Mouse (Mus musculus) left cerebral cortex, adult 6 months (tissue): ENCODE results near the gene Evl. TPM values are rescaled to one million over a fixed set of nuclear protein-coding genes. Genes with fewer than 3 reads are reported as not detected.

Experiments used
- long read RNA-seq, 2 experiments: library from polyadenylated mRNA; unstranded; transcript quantifications; one replicate each; pipeline ENCODE4 v2.0.0; 2019 to 2020
- polyA plus RNA-seq: library from polyadenylated mRNA; unstranded; fragments of <200 nt; fragmentation: Nextera tagmentation; gene quantifications from 2 replicates; pipeline ENCODE4 v1.2.3, GENCODE M21; 2021

The Evl gene
- polyA plus RNA-seq: 39.5 and 48.6 TPM in 2 replicates
- long read RNA-seq, experiment 1, transcript Evl-203 (13 exons, 1,870 nt): major isoform, 7 of 22 reads
- long read RNA-seq, experiment 1, partial matches to known transcripts: 7 of 22 reads
- long read RNA-seq, experiment 1, other reads (novel, unspliced or antisense): 6 of 22 reads
- long read RNA-seq, experiment 2, partial matches to known transcripts: 18 of 19 reads
- long read RNA-seq, experiment 2, other reads (novel, unspliced or antisense): 1 of 19 reads

DNA sequence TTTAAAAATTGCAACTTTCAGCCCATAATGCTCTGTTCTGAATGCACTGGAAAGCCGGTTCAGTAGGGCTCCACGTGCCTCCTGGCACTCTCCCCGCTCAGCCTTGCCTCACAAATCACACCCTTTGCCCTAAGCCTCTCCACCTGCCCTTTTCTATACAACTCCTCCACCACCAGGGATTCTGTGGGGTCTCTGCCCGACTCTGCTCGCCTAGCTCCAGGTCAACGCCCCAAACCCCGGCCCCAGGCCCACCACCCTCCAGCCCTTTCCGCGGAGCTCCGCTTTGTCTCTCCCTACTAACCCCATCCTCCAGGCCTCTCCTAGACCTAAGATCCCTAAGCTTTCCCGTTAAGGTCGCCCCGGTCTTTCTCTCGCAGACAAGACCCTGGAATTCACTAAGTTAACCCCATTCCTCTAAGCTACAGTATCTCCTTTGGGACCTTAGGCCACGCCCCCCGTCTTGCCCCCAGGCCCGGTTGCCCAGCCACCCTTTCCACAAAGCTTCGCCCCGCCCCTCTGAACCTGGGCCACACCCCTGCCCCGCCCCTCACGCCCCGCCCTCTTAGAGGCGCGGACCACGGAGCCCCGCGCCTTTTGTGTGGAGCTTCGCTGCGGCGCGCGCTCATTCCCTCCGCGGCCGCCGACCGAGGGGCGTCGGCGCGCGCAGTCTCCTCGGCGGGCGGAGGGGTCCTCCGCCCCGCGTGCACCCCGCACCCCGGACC, at the start of gene Evl:
Gene Evl (plus strand): TSS at position 601 of the 722 bp plus-strand sequence.

DNA sequence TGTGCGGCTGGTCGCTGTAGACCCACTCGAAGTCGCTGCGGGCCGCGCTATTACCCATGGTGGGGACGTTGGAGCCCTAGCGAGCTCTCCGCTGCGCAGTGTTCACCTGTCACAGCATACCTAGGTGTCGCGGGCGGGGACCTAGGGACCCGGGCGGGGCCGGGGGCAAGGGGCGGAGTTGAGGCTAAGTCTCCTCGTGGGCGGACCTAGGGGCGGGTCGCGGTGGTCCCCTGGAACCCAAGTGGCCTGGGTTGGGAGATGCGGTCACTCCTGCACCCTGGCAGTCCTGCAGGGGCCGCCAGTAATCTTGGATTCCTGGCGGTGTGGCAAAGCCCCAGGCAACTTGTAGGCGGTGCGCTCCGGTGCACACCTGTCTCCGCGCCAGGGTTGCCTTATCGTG, 147.7 kb downstream of the Evl start, which contains the start of gene Degs2:
Gene Degs2 (minus strand): TSS at position 131 of the 400 bp plus-strand sequence.

Other genes with a start within 250 kb of the Evl start
- 1.4 and 2.2 TPM in 2 replicates for gene Hhipl1, start 248.4 kb upstream of the Evl start, polyA plus RNA-seq
- gene Cyp46a1, start 220.3 kb upstream of the Evl start, polyA plus RNA-seq: 122 and 266 TPM in 2 replicates
- gene Eml1, start 183.8 kb upstream of the Evl start, polyA plus RNA-seq: 28.4 and 35.8 TPM in 2 replicates
- 6.7 and 6.9 TPM in 2 replicates for gene Degs2, start 147.6 kb downstream of the Evl start, polyA plus RNA-seq
- 5.9 and 7.5 TPM in 2 replicates for gene Yy1, start 238.3 kb downstream of the Evl start, polyA plus RNA-seq